Mouse (Mus musculus) midbrain, embryonic 15.5 days (tissue): ENCODE measurements at regions not wholly inside any gene's neighbourhood (a gene's known extent, or its start where the extent isn't known, plus 50 kb on each side); places are given as distances from the start of the nearest gene placed in this dataset.

ENCODE experiments used
- ATAC-seq: fragments of 200-750 bp; cut with Nextera tagmentation; replicated peaks from 2 replicates; pipeline ENCODE4 v1.8.0; 2017; ENCODE audit warnings: moderate TSS enrichment
- H3K27ac ChIP-seq: fragments of 300-500 bp; sonication (generic); 2 replicates; pipeline ENCODE4 v1.5.1; 2015; ENCODE audit warnings: mild to moderate bottlenecking, inconsistent platforms
- H3K27me3 ChIP-seq: fragments of 300-500 bp; sonication (generic); replicated peaks from 2 replicates; pipeline ENCODE4 v1.6.1; 2015; ENCODE audit warnings: inconsistent platforms
- H3K36me3 ChIP-seq: fragments of 300-500 bp; sonication (generic); replicated peaks from 2 replicates; pipeline ENCODE4 v1.6.1; 2015; ENCODE audit warnings: inconsistent platforms
- H3K4me1 ChIP-seq: fragments of 300-500 bp; sonication (generic); 2 replicates; pipeline ENCODE4 v1.6.1; 2015; ENCODE audit warnings: inconsistent platforms
- H3K4me2 ChIP-seq: fragments of 300-500 bp; sonication (generic); 2 replicates; pipeline ENCODE4 v1.6.1; 2015; ENCODE audit warnings: inconsistent platforms, mild to moderate bottlenecking, moderate library complexity
- H3K4me3 ChIP-seq: fragments of 300-500 bp; sonication (generic); 2 replicates; pipeline ENCODE4 v1.5.1; 2015; ENCODE audit warnings: mild to moderate bottlenecking, inconsistent platforms
- H3K9ac ChIP-seq: fragments of 300-500 bp; sonication (generic); 2 replicates; pipeline ENCODE4 v1.6.1; 2015; ENCODE audit warnings: mild to moderate bottlenecking, inconsistent platforms
- H3K9me3 ChIP-seq: fragments of 300-500 bp; sonication (generic); 2 replicates; pipeline ENCODE4 v1.6.1; 2016; ENCODE audit warnings: inconsistent platforms
- WGBS: fragments of 180-500 bp; shearing (Covaris S2); methylation state at CpG from one replicate; pipeline ENCODE4 v1.1.7; 2015; ENCODE audit warnings: mixed read lengths; 5-methylcytosine and 5-hydroxymethylcytosine counted together

DNA sequence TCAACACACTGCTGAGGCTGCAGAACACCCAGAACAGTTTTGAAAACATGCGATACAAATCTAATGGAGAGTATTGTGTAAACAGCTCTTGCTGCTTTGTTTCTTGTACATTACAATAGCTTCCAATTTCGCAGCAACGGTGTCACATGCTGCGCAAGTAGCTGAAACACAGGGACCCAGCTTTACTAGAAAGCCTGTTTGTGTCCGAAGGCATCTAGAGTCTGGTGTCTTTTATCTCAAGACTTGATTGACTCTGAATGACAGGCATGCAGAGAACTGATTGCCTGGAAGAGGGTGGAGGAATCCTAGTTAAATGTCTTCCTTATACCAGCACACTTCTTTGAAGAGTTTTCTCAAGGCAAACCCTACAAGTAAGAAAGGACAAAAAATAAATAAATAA lies 66.1 kb upstream of the Fgf10 start:
- Histone ChIP-seq H3K4me3 (no peak overlapping the region), H3K36me3 (no peaks in the 10 kb centered on the region), H3K4me1 (no peaks in the 10 kb centered on the region), H3K9ac (no peak overlapping the region), H3K27me3 (no peaks in the 10 kb centered on the region), H3K27ac (no peak overlapping the region), H3K9me3 (no peaks in the 10 kb centered on the region), H3K4me2 (no peak overlapping the region)
- ATAC-seq = no peak
- 36% methylated on average over 5 of the region's 5 CpGs for WGBS

DNA sequence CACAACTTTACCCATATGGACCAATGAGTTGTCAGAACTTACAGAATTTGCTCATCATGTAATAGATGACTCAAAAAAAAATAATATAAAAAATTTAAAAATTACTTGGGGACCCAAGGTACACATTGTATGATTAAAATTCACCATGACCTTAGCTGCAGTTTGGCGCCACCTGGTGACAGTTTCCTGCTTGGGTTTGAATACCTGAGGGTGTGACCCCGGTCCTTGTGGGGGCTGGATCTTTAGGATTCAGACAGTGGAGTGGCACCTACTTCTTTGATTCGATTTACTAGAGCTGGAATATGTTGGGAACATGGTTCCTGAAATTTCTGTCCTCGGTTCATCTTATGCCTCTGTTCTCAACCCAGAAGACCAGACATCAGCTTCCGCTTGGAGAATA lies 72.7 kb upstream of the Fgf10 start:
- Histone ChIP-seq H3K4me1 (no peaks in the 10 kb centered on the region), H3K36me3 (no peaks in the 10 kb centered on the region), H3K9ac (no peak overlapping the region), H3K27me3 (no peaks in the 10 kb centered on the region), H3K27ac (no peak overlapping the region), H3K4me2 (no peak overlapping the region), H3K4me3 (no peak overlapping the region), H3K9me3 (no peaks in the 10 kb centered on the region)
- WGBS = 69% methylated on average over 5 of the region's 5 CpGs
- no peak for ATAC-seq

DNA sequence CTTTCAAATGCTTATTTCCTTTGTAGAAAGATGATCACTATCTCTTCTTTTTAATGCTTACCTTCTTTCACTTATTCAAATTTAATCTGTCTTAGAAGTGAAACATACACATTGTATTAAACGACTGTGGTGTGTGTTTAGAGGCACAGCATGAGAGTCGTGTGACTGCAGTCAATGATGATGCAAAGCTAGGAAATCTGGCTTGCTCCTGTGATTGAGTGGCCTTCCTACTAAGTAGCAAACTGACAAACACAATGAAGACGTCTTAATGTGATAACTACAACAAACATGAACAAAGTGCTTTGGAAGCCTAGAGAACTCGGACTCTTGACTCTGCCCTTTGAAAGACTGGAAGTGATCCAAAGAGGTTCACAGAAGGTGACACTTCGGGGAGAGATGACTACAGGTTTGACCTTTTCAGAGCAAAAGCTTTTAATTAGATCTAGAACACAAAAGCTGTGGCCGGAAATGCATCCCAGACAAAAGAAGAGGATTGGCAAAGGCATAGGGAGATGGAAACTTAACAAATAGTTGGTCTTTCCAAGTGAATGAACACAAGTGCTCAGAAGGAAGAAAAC lies 73.3 kb upstream of the Fgf10 start:
- Histone ChIP-seq H3K4me3 (no peak overlapping the region), H3K9ac (no peak overlapping the region), H3K27ac (no peak overlapping the region), H3K36me3 (no peaks in the 10 kb centered on the region), H3K4me2 (no peak overlapping the region), H3K27me3 (no peaks in the 10 kb centered on the region), H3K4me1 (no peaks in the 10 kb centered on the region), H3K9me3 (no peaks in the 10 kb centered on the region)
- no peak for ATAC-seq
- WGBS = 28% methylated on average over 6 of the region's 6 CpGs

DNA sequence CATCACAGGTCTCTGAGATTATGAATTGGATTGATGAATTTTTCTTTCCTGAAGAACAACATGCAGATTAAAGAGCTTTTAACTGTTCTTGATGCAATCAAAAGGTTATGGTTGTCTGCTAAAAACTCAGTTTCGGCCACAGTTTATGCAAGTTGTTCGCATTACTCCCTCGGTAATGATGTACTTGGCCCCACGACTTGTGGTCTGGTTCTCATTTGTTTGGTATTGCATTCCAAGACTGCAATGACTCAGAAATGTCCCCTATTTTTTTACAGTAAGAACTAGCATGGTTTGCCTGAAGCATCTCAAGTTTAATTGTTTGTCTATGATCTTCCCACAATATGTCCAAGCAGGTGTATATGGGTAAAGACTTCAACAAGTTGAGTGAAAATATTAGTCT lies 77.5 kb upstream of the Fgf10 start:
- Histone ChIP-seq H3K4me3 (no peak overlapping the region), H3K4me2 (no peak overlapping the region), H3K27ac (no peak overlapping the region), H3K9ac (no peak overlapping the region), H3K36me3 (no peaks in the 10 kb centered on the region), H3K9me3 (no peaks in the 10 kb centered on the region), H3K27me3 (no peaks in the 10 kb centered on the region), H3K4me1 (no peaks in the 10 kb centered on the region)
- ATAC-seq = no peak
- 88% methylated on average over 4 of the region's 4 CpGs for WGBS

DNA sequence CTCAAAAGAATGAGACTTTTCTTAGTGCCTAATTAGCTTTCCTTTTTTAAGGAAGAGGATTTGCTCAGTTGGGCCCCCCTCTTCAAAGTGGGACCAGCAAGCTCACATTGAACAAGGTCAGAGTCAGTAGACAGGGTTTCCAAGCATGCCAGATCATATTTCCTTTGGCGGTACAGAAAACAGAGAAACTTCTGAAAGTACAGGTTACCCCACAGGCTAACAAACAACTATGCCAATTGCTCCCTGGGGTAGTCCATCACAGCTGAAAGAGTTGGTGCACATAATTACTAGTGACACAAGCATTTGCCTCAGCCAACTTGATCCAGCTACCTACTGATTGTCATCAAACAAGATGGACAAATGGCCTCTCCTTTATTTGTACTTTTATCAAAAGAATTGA lies 97.0 kb upstream of the Fgf10 start:
- Histone ChIP-seq H3K4me3 (no peak overlapping the region), H3K27me3 (no peaks in the 10 kb centered on the region), H3K36me3 (no peaks in the 10 kb centered on the region), H3K9me3 (no peaks in the 10 kb centered on the region), H3K27ac (no peak overlapping the region), H3K4me2 (no peak overlapping the region), H3K4me1 (no peaks in the 10 kb centered on the region), H3K9ac (no peak overlapping the region)
- no peak for ATAC-seq
- WGBS = 55% methylated on average over 1 of the region's 1 CpGs

DNA sequence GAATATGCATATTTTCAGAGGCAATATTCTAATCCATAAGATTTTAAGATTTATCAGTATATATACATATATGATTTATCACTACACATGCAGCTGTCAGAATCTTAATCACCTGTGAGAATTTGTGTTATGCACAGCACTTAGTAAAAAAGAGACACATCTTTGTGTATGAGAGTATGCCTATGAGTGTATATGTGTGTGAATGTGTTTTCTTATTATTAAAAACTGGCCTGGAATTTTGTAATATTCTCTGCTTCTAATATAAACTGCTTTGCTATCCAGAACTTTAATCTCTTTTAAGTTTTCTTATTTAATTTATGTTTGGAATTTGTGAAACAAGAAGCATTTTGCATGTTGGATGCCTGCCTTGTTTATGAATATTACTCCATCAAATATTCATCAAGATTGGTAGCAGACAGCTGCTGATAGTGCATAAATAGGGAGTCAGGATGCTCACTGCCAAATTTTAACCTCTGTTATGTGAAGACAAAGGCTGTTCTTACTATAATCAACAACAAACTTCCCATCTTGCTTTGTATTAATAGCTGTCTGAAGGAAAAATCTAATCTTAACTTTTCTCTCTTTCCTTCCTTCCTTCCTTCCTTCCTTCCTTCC lies 104.3 kb upstream of the Fgf10 start:
- Histone ChIP-seq H3K4me3 (no peak overlapping the region), H3K9me3 (no peaks in the 10 kb centered on the region), H3K4me2 (no peak overlapping the region), H3K9ac (no peak overlapping the region), H3K27me3 (no peaks in the 10 kb centered on the region), H3K36me3 (no peaks in the 10 kb centered on the region), H3K27ac (no peak overlapping the region), H3K4me1 (no peaks in the 10 kb centered on the region)
- no peak for ATAC-seq

DNA sequence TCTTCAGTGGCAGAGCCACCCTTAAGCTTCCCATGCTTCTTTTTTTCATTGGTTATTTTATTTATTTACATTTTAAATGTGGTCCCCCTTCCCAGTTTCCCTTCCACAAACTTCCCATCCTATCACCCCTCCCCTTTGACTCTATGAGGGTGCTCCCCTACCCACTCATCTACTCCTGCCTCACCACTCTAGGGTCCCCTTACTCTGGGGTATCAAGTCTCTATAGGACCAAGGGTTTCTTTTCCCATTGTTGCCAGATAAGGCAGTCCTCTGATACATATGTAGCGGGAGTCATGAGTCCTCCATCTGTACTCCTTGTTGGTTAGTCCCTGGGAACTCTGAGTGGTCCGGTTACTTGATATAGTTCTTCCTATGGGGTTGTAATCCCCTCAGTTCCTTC lies 110.6 kb upstream of the Fgf10 start:
- no peak for ATAC-seq
- 84% methylated on average over 2 of the region's 2 CpGs for WGBS
- no peak overlapping the region for H3K27ac ChIP-seq

DNA sequence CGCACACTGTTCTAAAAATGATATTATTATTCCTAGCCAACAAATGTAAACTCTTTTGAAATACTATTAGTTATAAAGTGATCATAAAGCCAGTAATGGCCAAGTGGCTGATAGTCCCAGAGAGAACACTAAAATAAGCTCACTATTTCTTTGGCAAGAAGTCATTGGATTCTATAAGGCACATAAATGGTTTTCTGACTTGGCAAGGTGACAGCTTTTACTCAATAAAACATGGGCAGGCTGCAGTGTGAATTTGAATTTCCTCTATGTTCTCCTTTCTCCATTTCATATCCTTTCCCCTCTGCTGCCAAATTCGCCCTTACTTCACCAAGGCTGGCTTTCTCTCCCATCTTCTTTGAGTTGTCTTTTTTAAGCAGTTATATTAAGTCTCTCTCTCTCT lies 117.6 kb upstream of the Fgf10 start:
- WGBS = 64% methylated on average over 2 of the region's 2 CpGs
- no peak overlapping the region for H3K27ac ChIP-seq

More for the DNA sequence above, 110.6 kb upstream of the Fgf10 start:
- H3K4me1 ChIP-seq = no peaks in the 10 kb centered on the region
- H3K4me3 ChIP-seq = no peak overlapping the region
- H3K4me2 ChIP-seq = no peak overlapping the region
- no peaks in the 10 kb centered on the region for H3K27me3 ChIP-seq
- H3K9me3 ChIP-seq = no peaks in the 10 kb centered on the region
- H3K9ac ChIP-seq = no peak overlapping the region
- no peaks in the 10 kb centered on the region for H3K36me3 ChIP-seq

DNA sequence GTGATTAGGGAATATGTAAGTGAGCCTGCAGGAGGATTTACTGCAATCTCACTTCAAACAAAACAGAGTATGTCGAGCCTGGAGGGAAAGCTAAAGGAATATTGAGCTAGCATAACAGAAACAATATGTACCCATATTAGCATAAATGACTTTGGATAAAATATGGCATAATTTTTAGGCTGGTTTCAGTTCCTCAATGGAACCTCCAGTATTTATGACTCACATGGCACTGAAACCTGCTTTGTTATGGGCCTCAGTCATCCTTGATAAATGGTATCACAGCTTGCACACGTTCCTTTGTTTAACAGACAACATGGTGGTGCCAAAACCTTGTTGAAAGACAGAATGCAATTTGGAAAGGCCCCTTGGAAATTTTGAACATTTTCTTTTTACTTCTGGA lies 130.8 kb upstream of the Fgf10 start:
- H3K4me1 ChIP-seq = no peaks in the 10 kb centered on the region
- no peak overlapping the region for H3K4me3 ChIP-seq
- H3K9me3 ChIP-seq = no peaks in the 10 kb centered on the region
- ATAC-seq = no peak
- H3K9ac ChIP-seq = no peak overlapping the region
- WGBS = 60% methylated on average over 2 of the region's 2 CpGs
- no peaks in the 10 kb centered on the region for H3K27me3 ChIP-seq
- H3K36me3 ChIP-seq = no peaks in the 10 kb centered on the region
- H3K4me2 ChIP-seq = no peak overlapping the region
- no peak overlapping the region for H3K27ac ChIP-seq

More for the DNA sequence above, 117.6 kb upstream of the Fgf10 start:
- H3K4me1 ChIP-seq = no peaks in the 10 kb centered on the region
- H3K27me3 ChIP-seq = no peaks in the 10 kb centered on the region
- no peaks in the 10 kb centered on the region for H3K9me3 ChIP-seq
- H3K4me2 ChIP-seq = no peak overlapping the region
- ATAC-seq = no peak
- no peak overlapping the region for H3K4me3 ChIP-seq
- H3K36me3 ChIP-seq = no peaks in the 10 kb centered on the region
- no peak overlapping the region for H3K9ac ChIP-seq

DNA sequence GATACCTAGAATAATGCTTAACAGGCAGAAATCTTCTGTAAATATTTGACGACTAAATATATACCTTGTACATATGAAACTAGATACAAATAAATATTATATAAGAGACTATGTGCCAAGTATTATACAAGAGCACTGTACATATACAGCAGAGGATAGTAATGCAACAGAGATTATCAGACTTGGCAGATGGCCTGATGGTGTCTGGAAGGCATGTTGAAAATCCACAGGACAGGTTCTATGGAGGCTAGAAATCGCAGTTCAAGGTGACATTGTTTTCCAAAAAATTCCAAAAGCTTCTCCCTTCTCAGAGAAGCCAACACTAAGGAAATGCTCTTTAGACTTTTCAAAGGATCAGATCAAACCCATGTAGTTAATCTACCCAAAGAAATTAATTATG lies 126.9 kb upstream of the Mrps30 start:
- H3K27ac ChIP-seq = no peak overlapping the region
- 91% methylated on average over 2 of the region's 2 CpGs for WGBS
- no peaks in the 10 kb centered on the region for H3K27me3 ChIP-seq
- H3K4me2 ChIP-seq = no peak overlapping the region
- no peak for ATAC-seq
- H3K36me3 ChIP-seq = no peaks in the 10 kb centered on the region
- H3K4me3 ChIP-seq = no peak overlapping the region
- H3K4me1 ChIP-seq = no peaks in the 10 kb centered on the region
- no peak overlapping the region for H3K9ac ChIP-seq
- no peaks in the 10 kb centered on the region for H3K9me3 ChIP-seq

DNA sequence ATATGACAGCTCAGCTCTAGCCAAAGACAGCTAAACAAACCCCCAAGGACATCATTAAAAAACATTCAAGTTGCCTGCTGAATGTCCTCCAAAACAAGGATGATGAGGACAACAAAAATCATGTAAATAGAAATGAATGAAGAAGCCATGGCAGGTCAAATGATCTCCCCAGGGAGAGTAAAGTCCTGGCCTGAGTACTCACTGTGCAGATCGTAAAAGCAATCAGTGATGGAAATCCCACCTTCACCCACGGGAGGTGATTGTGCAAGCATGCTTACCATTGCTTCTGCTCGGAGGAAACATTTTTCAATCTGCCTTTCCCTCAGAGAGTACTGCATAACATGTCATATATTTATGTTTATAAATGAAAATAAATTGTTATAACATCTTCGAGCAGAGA lies 119.1 kb upstream of the Mrps30 start:
- H3K4me2 ChIP-seq = no peak overlapping the region
- ATAC-seq = peak; percentile 71
- no peak overlapping the region for H3K27ac ChIP-seq
- 63% methylated on average over 4 of the region's 4 CpGs for WGBS
- H3K4me3 ChIP-seq = no peak overlapping the region
- H3K4me1 ChIP-seq = no peaks in the 10 kb centered on the region
- H3K27me3 ChIP-seq = no peaks in the 10 kb centered on the region
- H3K9me3 ChIP-seq = no peaks in the 10 kb centered on the region
- H3K36me3 ChIP-seq = no peaks in the 10 kb centered on the region
- no peak overlapping the region for H3K9ac ChIP-seq

DNA sequence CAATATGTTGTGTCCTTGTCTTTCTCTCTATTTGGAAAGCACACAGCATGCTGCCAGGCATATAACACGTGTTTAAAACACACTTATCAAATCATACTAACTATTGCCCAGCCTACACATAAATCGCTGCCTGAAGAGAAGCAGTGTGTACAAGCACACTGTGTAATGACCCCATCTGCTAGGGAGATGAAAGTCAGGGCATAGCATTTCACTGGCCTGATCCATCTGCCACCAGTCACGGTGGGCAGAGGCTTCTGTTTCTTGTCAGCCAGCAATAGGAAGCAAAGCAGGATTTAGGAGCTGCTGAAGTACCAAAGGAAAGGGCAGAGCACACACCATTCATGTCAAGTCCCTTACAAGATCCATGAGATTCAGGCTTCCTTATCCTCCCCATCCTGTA lies 103.6 kb upstream of the Mrps30 start:
- Histone ChIP-seq H3K4me1 (no peaks in the 10 kb centered on the region), H3K9me3 (no peaks in the 10 kb centered on the region), H3K27ac (no peak overlapping the region), H3K4me2 (no peak overlapping the region), H3K4me3 (no peak overlapping the region), H3K9ac (no peak overlapping the region), H3K36me3 (no peaks in the 10 kb centered on the region), H3K27me3 (no peaks in the 10 kb centered on the region)
- ATAC-seq = no peak
- WGBS = 64% methylated on average over 3 of the region's 3 CpGs

DNA sequence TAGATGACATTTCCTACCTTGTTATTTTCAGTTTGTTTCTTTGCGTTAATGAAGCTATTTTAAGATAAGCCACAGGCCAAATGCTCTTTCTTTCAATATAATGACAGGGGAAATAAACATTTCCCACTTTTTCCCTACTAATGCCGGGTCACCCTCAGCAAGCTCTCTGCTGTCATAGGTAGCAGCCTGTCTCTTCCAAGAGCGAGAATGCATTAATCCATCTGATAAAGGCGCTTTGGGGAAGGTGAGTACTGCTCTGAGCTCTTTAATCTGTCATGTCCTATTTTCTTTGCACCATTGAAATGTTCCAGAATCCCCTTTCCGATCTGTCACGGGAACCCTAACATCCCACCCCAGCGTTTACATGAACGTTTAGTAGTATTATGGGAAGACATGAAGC lies 96.0 kb upstream of the Mrps30 start:
- Histone ChIP-seq H3K36me3 (no peaks in the 10 kb centered on the region), H3K4me1 (peaks cover 5% of the 10 kb centered on the region), H3K9me3 (no peaks in the 10 kb centered on the region), H3K27ac (no peak overlapping the region), H3K4me3 (no peak overlapping the region), H3K4me2 (no peak overlapping the region), H3K9ac (no peak overlapping the region), H3K27me3 (no peaks in the 10 kb centered on the region)
- ATAC-seq = peak; percentile 76; the same call in 1 of the 2 replicates
- 56% methylated on average over 8 of the region's 8 CpGs for WGBS
